Mouse (Mus musculus): ENCODE measurements around the gene Vmn1r21. TPM values are rescaled to one million over a fixed set of nuclear protein-coding genes. Genes with fewer than 3 reads are reported as not detected.
"Not testable (repeated sequence)": the region's sequence is repeated elsewhere in the genome, so short reads cannot be mapped to it uniquely, and the experiment has no call there.

Gene Vmn1r21
- polyA plus RNA-seq (2012; rRNA removed) = not detected in 2 replicates

DNA sequence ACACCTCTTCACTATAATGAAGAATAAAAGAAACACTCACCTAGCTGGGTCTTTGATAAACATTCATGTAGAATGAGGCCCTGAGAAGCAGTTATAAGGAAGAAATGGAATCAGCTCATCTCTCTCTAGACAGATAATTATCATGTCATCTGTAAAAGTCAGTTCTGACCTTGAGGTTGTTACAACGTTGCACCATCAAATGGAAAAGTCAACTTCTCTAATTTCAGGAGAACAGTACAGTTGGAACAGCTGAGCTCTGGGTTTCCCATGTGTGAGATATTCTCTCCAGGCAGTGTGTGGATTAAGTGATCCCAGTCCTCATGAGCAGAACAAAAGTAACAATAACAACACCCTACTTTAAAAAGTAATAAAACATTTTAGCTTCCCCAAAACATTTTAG, at the start of gene Vmn1r21:
TSS of gene Vmn1r21 (minus strand) at position 58 of the 400 bp plus-strand sequence.
- WGBS = 49% methylated on average over 1 of the region's 1 CpGs
- DNase-seq (ENCODE audit: low read depth, low spot score) = no peak

GRCm38 (mm10) chr6:57859043-57860042, 9.2 kb upstream of the Vmn1r21 start:
- 50% methylated on average over 6 of the region's 6 CpGs for WGBS

DNA sequence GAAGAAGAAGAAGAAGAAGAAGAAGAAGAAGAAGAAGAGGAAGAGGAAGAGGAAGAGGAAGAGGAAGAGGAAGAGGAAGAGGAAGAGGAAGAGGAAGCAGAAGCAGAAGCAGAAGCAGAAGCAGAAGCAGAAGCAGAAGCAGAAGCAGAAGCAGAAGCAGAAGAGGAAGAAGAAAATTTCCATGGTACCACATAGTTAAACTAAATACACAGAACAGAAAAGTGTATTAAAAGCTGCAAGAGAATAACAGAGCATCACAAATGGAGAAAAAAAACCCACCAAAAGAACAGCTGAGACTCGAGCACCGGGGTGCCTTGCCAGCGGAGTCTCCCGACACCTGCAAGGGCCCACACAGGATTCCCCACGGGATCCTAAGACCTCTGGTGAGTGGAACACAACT, 1.0 kb upstream of the Vmn1r21 start:
- WGBS = 88% methylated on average over 5 of the region's 5 CpGs
- not testable (repeated sequence) for DNase-seq (ENCODE audit: low read depth, low spot score)

More at GRCm38 (mm10) chr6:57859043-57860042, 9.2 kb upstream of the Vmn1r21 start:
- DNase-seq (ENCODE audit: low read depth, low spot score) = no peak

DNA sequence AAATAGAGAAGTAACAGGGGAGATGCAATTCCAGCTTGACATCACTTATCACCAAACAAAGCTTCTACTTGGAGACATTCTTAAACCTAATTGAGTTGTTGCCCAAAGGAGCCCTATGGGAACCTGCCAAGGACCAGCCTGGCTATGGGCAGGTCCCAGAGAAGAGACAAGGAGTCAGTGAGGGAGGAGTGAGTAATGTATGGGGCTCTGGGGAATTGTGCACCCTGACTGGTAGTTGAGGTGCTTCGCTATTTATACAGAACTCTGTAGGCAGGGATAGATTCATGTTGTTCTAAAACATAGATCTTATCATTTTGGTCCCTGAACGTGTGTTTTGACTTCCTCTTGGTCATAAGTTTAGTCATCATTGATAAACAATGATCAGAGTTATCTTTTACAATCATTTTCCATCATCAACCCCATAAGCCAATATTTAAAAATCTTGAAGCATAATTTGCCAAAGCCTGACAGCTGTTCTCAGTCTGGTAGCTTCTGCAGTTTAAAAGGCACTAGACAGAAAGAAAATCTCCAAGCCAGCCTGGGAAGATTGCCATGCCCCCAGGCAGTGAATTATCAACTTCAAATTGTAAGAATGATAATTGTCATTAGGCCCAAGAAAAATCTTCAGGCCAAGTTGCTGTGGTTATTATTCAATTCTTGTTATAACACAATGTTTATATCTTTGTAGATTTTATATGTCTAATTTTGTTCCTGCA, 10.3 kb downstream of the Vmn1r21 start:
- 61% methylated on average over 2 of the region's 2 CpGs for WGBS
- DNase-seq (ENCODE audit: low read depth, low spot score) = no peak

DNA sequence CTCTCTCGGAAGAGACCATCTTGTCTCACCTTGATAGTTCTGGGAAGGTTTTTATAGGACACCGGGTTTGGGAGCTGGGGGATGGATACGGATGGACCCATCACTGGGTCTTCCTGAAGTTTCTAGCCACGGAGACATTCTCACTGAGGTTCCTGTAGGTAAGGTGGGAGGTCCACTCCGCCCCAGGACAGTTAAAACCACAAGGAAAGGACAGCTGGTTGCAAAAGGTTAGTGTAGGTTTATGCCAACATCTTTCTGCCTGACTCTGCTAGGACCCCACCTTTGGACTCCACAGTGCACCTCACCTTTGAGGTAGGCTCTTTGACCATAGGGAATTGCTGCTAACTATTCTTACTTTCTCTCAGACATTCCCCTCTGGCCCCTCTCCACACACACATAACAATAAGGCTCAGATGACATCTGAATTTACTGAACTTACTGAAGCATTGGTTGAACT, 24.9 kb downstream of the Vmn1r21 start:
- WGBS = 7% methylated on average over 5 of the region's 5 CpGs
- no peak for DNase-seq (ENCODE audit: low read depth, low spot score)

- DNase-seq (ENCODE audit: low read depth, low spot score) = peak; percentile 14
- under 1% methylated on average over 86 of the region's 87 CpGs for WGBS
Measured at GRCm38 (mm10) chr6:57824422-57825258, 25.5 kb downstream of the Vmn1r21 start, which contains the start of gene Vopp1. Vopp1 (minus strand) TSS chr6:57825159.

DNA sequence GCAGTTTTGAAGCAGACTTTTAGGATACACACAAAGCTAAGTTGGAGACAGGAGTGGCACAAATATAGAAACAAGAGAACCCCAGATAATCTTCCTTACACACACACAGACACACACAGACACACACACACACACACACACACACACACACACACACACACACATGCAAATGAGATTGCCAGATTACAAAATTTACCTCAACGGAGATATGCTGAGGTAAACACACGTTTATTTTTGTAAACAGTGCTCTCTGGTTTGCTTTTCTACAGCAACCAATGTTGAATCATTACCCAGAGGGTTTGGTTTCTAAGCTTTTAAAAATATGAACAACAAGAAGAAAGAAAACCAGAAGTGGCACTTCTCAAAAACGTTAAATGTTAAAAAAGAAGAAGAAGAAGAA, 26.7 kb downstream of the Vmn1r21 start:
- no peak for DNase-seq (ENCODE audit: low read depth, low spot score)
- 7% methylated on average over 3 of the region's 3 CpGs for WGBS

DNA sequence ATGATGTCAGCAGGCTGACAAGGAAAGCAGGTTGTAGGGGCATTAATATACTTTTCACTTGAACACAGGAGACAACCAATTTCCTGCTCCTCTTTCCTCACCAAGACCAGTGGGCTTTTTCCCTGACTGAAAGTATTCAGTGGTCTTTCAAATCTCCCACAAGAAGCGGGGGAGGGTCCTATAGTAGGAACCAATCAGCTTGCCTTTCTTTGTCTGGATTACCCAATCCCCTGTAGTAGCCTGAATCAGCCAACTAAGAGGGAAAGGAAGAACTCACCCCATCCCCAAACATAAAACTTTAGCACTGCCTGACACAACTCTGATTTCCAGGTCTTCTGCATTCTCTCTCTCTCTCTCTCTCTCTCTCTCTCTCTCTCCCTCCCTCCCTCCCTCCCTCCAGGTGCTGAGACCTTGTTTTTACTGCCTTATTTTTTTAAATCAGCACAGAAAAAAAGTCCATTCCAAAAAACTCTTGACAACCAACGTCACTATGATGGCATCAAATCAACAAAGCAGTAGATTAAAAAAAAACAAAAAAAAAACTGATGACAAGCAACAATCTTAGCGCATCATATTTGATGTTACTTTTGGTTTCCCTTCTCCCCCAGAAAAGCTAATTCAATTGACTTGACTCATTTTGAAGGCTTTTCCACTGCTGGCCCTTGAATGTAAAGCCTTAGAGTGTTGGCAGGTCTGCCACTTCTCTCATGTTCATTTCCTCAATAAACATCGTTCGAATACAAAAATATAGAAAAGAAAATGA, 27.3 kb downstream of the Vmn1r21 start:
- 53% methylated on average over 5 of the region's 5 CpGs for WGBS
- DNase-seq (ENCODE audit: low read depth, low spot score) = no peak

GRCm38 (mm10) chr6:57814436-57814940, 35.7 kb downstream of the Vmn1r21 start:
- DNase-seq (ENCODE audit: low read depth, low spot score) = no peak
- WGBS = 94% methylated on average over 2 of the region's 2 CpGs

GRCm38 (mm10) chr6:57811748-57812730, 38.1 kb downstream of the Vmn1r21 start:
- 32% methylated on average over 3 of the region's 3 CpGs for WGBS
- DNase-seq (ENCODE audit: low read depth, low spot score) = peak; percentile 21

GRCm38 (mm10) chr6:57805218-57806069, 44.7 kb downstream of the Vmn1r21 start:
- WGBS = 91% methylated on average over 5 of the region's 5 CpGs
- no peak for DNase-seq (ENCODE audit: low read depth, low spot score)

GRCm38 (mm10) chr6:57803130-57803529, 47.0 kb downstream of the Vmn1r21 start:
- DNase-seq (ENCODE audit: low read depth, low spot score) = no peak
- 65% methylated on average over 2 of the region's 2 CpGs for WGBS

DNA sequence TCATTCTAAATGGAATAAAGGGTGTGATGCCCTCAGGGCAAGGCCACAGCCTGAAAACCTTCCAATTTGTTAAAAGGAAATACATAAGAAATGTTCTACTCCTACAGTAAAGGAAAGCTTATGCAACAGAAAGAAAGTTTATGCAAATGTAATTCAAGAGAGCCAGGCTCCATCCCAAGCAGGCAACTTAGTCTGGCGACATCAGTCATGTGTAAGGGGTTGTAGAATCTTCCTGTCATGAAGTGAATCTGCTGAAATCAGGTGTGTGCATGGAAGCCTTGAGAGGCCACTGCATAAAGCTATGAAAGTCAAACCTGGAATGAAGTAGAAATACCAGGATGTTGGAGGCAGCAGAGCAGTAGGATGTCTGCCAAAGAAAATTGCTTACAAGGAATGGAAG, 51.2 kb downstream of the Vmn1r21 start:
- no peak for DNase-seq (ENCODE audit: low read depth, low spot score)
- WGBS = 87% methylated on average over 1 of the region's 1 CpGs

DNA sequence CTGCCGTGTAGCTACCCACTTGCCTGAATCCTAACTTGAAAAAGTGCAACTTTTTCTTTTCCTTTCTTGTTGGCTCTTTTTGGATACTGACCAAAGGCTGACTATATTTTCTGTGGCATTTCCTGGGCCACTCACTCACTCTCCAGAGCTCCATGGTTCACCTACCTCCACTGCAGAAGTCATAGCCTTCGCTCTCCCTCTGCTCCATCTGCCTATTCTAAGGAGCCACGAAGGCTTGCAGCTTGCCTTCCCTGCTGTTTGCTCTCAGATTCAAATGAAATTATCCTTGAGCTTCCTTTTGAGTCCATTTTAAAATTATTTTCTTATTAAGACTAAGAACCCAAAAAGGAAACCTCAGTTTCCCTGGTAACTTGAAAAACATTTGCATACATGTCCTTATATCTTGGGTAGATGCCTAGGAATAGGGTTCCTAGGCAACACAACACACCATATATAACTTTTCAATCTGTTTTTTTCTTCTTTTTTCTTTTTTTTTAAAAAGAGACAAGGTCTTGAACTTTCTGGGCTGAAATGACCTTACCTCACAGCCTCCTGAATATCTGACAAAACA, 53.2 kb downstream of the Vmn1r21 start:
- 90% methylated on average over 3 of the region's 3 CpGs for WGBS

GRCm38 (mm10) chr6:57795835-57796234, 54.3 kb downstream of the Vmn1r21 start:
- no peak for DNase-seq (ENCODE audit: low read depth, low spot score)
- WGBS = 58% methylated on average over 3 of the region's 3 CpGs

More for the DNA sequence above, 53.2 kb downstream of the Vmn1r21 start:
- DNase-seq (ENCODE audit: low read depth, low spot score) = no peak

All from large intestine, adult 2 months (tissue).